26 mouse cellular contexts compared by ENCODE assay signal in genomic region chr1:194955749-194956148, GRCm38 (mm10). TPM values are rescaled to one million over a fixed set of nuclear protein-coding genes. Genes with fewer than 3 reads are reported as not detected.
DNase-seq lines count a peak whose midpoint lies in the region; ATAC-seq and TF ChIP-seq lines count a peak whose summit lies in the region.
"Had no signal": no experiment of that assay in that cellular context is flagged by ENCODE, and none has a peak within 500 bp of the region (broad histone marks: within the 10 kb centered on the region; RNA-seq: fewer than 3 reads in every experiment).

No protein-coding gene starts in this region.

- peaks cover 29% of the 10 kb centered on the region for H3K36me3 ChIP-seq in heart, adult 2 months (ENCODE audit: control insufficient read depth, insufficient read depth, low read length)
- H3K36me3 ChIP-seq in kidney, postnatal 0 days (ENCODE audit: insufficient read depth, low read length) = no peaks in the 10 kb centered on the region
- no peaks in the 10 kb centered on the region; the same call in 1 of the 2 replicates for H3K36me3 ChIP-seq in lung, embryonic 16.5 days (ENCODE audit: control insufficient read depth, insufficient read depth, low read length)
- H3K36me3 ChIP-seq: embryonic facial prominence, embryonic 12.5 days; midbrain, embryonic 12.5 days; neural tube, embryonic 13.5 days had no signal

- TF ChIP-seq CTCF in heart, adult 2 months (IDR thresholded peaks at IDR 0.05) = no peak
- TF ChIP-seq CTCF in kidney, postnatal 0 days (IDR thresholded peaks at IDR 0.05; ENCODE audit: low read depth) = no peak

- H3K4me2 ChIP-seq in kidney, postnatal 0 days (ENCODE audit: low read length) = no peak overlapping the region
- H3K4me2 ChIP-seq in lung, embryonic 16.5 days (ENCODE audit: low read depth, low read length) = no peak overlapping the region
- H3K4me2 ChIP-seq: embryonic facial prominence, embryonic 12.5 days; midbrain, embryonic 12.5 days; neural tube, embryonic 13.5 days had no signal

- H3K4me3 ChIP-seq in heart, adult 2 months = no peak overlapping the region
- H3K4me3 ChIP-seq in kidney, postnatal 0 days (replicated peaks; ENCODE audit: low read depth, low read length) = no peak overlapping the region
- no peak overlapping the region for H3K4me3 ChIP-seq in lung, embryonic 16.5 days (ENCODE audit: low read length)
- H3K4me3 ChIP-seq: embryonic facial prominence, embryonic 12.5 days; megakaryocyte, embryonic 14.5 days; midbrain, embryonic 12.5 days; myocyte; neural tube, embryonic 13.5 days had no signal

- no peaks in the 10 kb centered on the region for H3K9me3 ChIP-seq in kidney, postnatal 0 days (replicated peaks; ENCODE audit: low read length)
- no peaks in the 10 kb centered on the region for H3K9me3 ChIP-seq in lung, embryonic 16.5 days (ENCODE audit: control insufficient read depth, low read length)
- H3K9me3 ChIP-seq: embryonic facial prominence, embryonic 12.5 days; megakaryocyte, embryonic 14.5 days; midbrain, embryonic 12.5 days; neural tube, embryonic 13.5 days had no signal

- no peaks in the 10 kb centered on the region for H3K27me3 ChIP-seq in heart, adult 2 months (ENCODE audit: control insufficient read depth, insufficient read depth, low read length)
- H3K27me3 ChIP-seq in kidney, postnatal 0 days (ENCODE audit: insufficient read depth, low read length) = no peaks in the 10 kb centered on the region
- no peaks in the 10 kb centered on the region for H3K27me3 ChIP-seq in lung, embryonic 16.5 days (ENCODE audit: control insufficient read depth, insufficient read depth, low read depth, low read length)
- H3K27me3 ChIP-seq: embryonic facial prominence, embryonic 12.5 days; megakaryocyte, embryonic 14.5 days; midbrain, embryonic 12.5 days; neural tube, embryonic 13.5 days had no signal

- WGBS in heart, adult 2 months = 43% methylated on average over 2 of the region's 2 CpGs
- 11% methylated on average over 2 of the region's 2 CpGs for WGBS in kidney, postnatal 0 days
- 18% methylated on average over 2 of the region's 2 CpGs for WGBS in lung, embryonic 16.5 days

- intact Hi-C loops in heart, adult 2 months (cut with DNase I) = loop anchor here (2.0 to 10.0 kb wide), 2 partner anchors 17 to 331 kb away; partner anchors contain the start of gene Cd34
- intact Hi-C loops in heart, postnatal 10 days (cut with DNase I) = loop anchor here (10.0 kb wide), 1 partner anchor 331 kb away; no protein-coding TSS in a partner anchor

- peak overlapping the region; percentile 65 for H3K27ac ChIP-seq in heart, adult 2 months
- no peak overlapping the region for H3K27ac ChIP-seq in kidney, postnatal 0 days
- H3K27ac ChIP-seq in lung, embryonic 16.5 days (ENCODE audit: low read length) = peak overlapping the region; percentile 27; the same call in 1 of the 2 replicates
- H3K27ac ChIP-seq: embryonic facial prominence, embryonic 12.5 days; liver, embryonic 14.5 days; midbrain, embryonic 12.5 days; neural tube, embryonic 13.5 days had no signal

- ATAC-seq in kidney, postnatal 0 days (replicated peaks; ENCODE audit: low FRiP score, low read depth) = peak; percentile 82
- ATAC-seq in lung, embryonic 16.5 days (ENCODE audit: low read depth) = peak; percentile 51; the same call in 1 of the 2 replicates
- ATAC-seq: forebrain, embryonic 14.5 days; hindbrain, embryonic 16.5 days; Patski had no signal

- 0 out of 2 replicates have a peak, but pooled peaks have one; percentile 60 for TF ChIP-seq EP300 in heart, adult 2 months (IDR thresholded peaks at IDR 0.05; ENCODE audit: insufficient read depth, low read depth, low read length)

- H3K79me2 ChIP-seq in heart, adult 2 months (replicated peaks; ENCODE audit: control insufficient read depth, insufficient read depth, low read length) = no peaks in the 10 kb centered on the region

- H3K4me1 ChIP-seq in heart, adult 2 months (ENCODE audit: control insufficient read depth, insufficient read depth, low read length) = peaks cover 8% of the 10 kb centered on the region
- H3K4me1 ChIP-seq in kidney, postnatal 0 days (replicated peaks; ENCODE audit: insufficient read depth, low read length) = no peaks in the 10 kb centered on the region
- H3K4me1 ChIP-seq in lung, embryonic 16.5 days (replicated peaks; ENCODE audit: control insufficient read depth, insufficient read depth, low read length) = no peaks in the 10 kb centered on the region
- H3K4me1 ChIP-seq: embryonic facial prominence, embryonic 12.5 days; midbrain, embryonic 12.5 days; neural tube, embryonic 13.5 days had no signal

- TF ChIP-seq POLR2A in heart, adult 2 months (IDR thresholded peaks at IDR 0.05; ENCODE audit: insufficient read depth, low read depth, low read length) = no peak

- no peak for DNase-seq in heart, adult 2 months
- DNase-seq in heart, postnatal 10 days = no peak
- DNase-seq in kidney, postnatal 0 days (ENCODE audit: low spot score) = peak; percentile 82
- no peak for DNase-seq in kidney, adult 18-20 months
- peak; percentile 56 for DNase-seq in lung, postnatal 36 days
- no peak for DNase-seq in layer of hippocampus, postnatal 10 days (ENCODE audit: low spot score in 2 of 2)
- DNase-seq: adrenal gland, postnatal 10 days; cerebellum, adult 11 months; cerebellum, adult 9-10 months; embryo, embryonic 11 days; gastrocnemius, postnatal 36 days; liver; right cerebral cortex, postnatal 4 days; thymus, adult 2 months; thymus, postnatal 36 days had no signal

- H3K9ac ChIP-seq in heart, adult 2 months (ENCODE audit: low read depth, low read length) = no peak overlapping the region
- H3K9ac ChIP-seq in kidney, postnatal 0 days (ENCODE audit: low read depth, low read length) = no peak overlapping the region
- H3K9ac ChIP-seq in lung, embryonic 16.5 days (ENCODE audit: low read length) = no peak overlapping the region
- H3K9ac ChIP-seq: embryonic facial prominence, embryonic 12.5 days; liver, embryonic 14.5 days; midbrain, embryonic 12.5 days; neural tube, embryonic 13.5 days had no signal

RNA-seq across cellular contexts. Expression of gene Cd34, which starts 17.1 kb away (rescaled TPM):
- total RNA-seq in heart, adult 2 months (2021) = 10 to 100 TPM; 73.6 to 92.6 TPM
- polyA plus RNA-seq in heart, adult 2 months (2012; rRNA removed) = 86.5 and 172 TPM in 2 replicates
- total RNA-seq in heart, postnatal 10 days (2021) = 100 to 1,000 TPM; 289 to 314 TPM
- 84.6 and 91.2 TPM in 2 replicates for polyA plus RNA-seq in kidney, postnatal 0 days (2015; fragmentation: Nextera tagmentation; extraction: Ambion mirVana)
- 205 and 212 TPM in 2 replicates for polyA plus RNA-seq in lung, embryonic 16.5 days (2015; fragmentation: Nextera tagmentation; extraction: Ambion mirVana)
- 10 to 100 TPM; 26.5 to 28.1 TPM for total RNA-seq in layer of hippocampus, postnatal 10 days (2021)
- total RNA-seq: MEL had no signal

Comparison
In these comparisons a context has a peak if more than half of its experiments do, and no peak if none do; other contexts are left out.
1. DNase-seq: peak in kidney, postnatal 0 days (single experiment) and lung, postnatal 36 days (single experiment); none in heart, adult 2 months (0 of 2), heart, postnatal 10 days (0 of 2), kidney, adult 18-20 months (single experiment) and layer of hippocampus, postnatal 10 days (0 of 2).